In genomic region chr4:85120271-85120670, GRCm38 (mm10) we compare ENCODE assay signal across 22 mouse cellular contexts.
DNase-seq lines count a peak whose midpoint lies in the region; ATAC-seq and TF ChIP-seq lines count a peak whose summit lies in the region.
"Had no signal": no experiment of that assay in that cellular context is flagged by ENCODE, and none has a peak within 500 bp of the region (broad histone marks: within the 10 kb centered on the region; RNA-seq: fewer than 3 reads in every experiment).

No protein-coding gene starts in this region.

- H3K27ac ChIP-seq in midbrain, postnatal 0 days (ENCODE audit: low read depth, low read length), result no peak overlapping the region
- H3K27ac ChIP-seq in midbrain, embryonic 16.5 days (ENCODE audit: low read length), result no peak overlapping the region
- no peak overlapping the region for H3K27ac ChIP-seq in neural tube, embryonic 13.5 days (replicated peaks)
- H3K27ac ChIP-seq in neural tube, embryonic 14.5 days (ENCODE audit: low read depth, low read length), result no peak overlapping the region
- no peak overlapping the region for H3K27ac ChIP-seq in neural tube, embryonic 15.5 days (replicated peaks)

- H3K9ac ChIP-seq in midbrain, postnatal 0 days (replicated peaks; ENCODE audit: low read length, poor library complexity, severe bottlenecking), result no peak overlapping the region
- H3K9ac ChIP-seq in midbrain, embryonic 16.5 days (ENCODE audit: low read depth, low read length), result no peak overlapping the region
- H3K9ac ChIP-seq in neural tube, embryonic 13.5 days, result no peak overlapping the region
- H3K9ac ChIP-seq in neural tube, embryonic 14.5 days (replicated peaks; ENCODE audit: low read depth, low read length), result no peak overlapping the region
- H3K9ac ChIP-seq in neural tube, embryonic 15.5 days (replicated peaks), result no peak overlapping the region

- no peak for DNase-seq in midbrain, postnatal 0 days (ENCODE audit: low spot score)
- no peak for DNase-seq in neural tube, embryonic 10.5 days (ENCODE audit: extremely low spot score, low spot score)
- DNase-seq in left cerebral cortex, postnatal 4 days, result no peak
- no peak for DNase-seq in cerebellum, adult 11 months
- DNase-seq: adrenal gland, adult 2 months; adrenal gland, adult 8-10 months; adrenal gland, postnatal 10 days; adrenal gland, postnatal 14 days; adrenal gland, postnatal 25 days; adrenal gland, postnatal 36 days; B cell, adult 2 months; cerebellum, adult 11-12 months; cerebellum, adult 18-20 months had no signal

- no peak overlapping the region for H3K4me2 ChIP-seq in midbrain, postnatal 0 days (ENCODE audit: low read depth, low read length, poor library complexity, severe bottlenecking)
- H3K4me2 ChIP-seq in midbrain, embryonic 16.5 days (ENCODE audit: low read length), result no peak overlapping the region
- H3K4me2 ChIP-seq in neural tube, embryonic 13.5 days, result no peak overlapping the region
- no peak overlapping the region for H3K4me2 ChIP-seq in neural tube, embryonic 14.5 days (ENCODE audit: low read depth, low read length)
- no peak overlapping the region for H3K4me2 ChIP-seq in neural tube, embryonic 15.5 days

- intact Hi-C loops in left cerebral cortex, postnatal 4 days (cut with DNase I), result no loop called here

- H3K4me1 ChIP-seq in midbrain, postnatal 0 days (ENCODE audit: insufficient read depth, low read length), result no peaks in the 10 kb centered on the region
- H3K4me1 ChIP-seq in midbrain, embryonic 16.5 days (ENCODE audit: control insufficient read depth, insufficient read depth, low read length), result no peaks in the 10 kb centered on the region
- peaks cover 10% of the 10 kb centered on the region for H3K4me1 ChIP-seq in neural tube, embryonic 13.5 days (replicated peaks)
- H3K4me1 ChIP-seq in neural tube, embryonic 14.5 days (ENCODE audit: control insufficient read depth, insufficient read depth, low read length), result peaks cover 4% of the 10 kb centered on the region
- peaks cover 18% of the 10 kb centered on the region for H3K4me1 ChIP-seq in neural tube, embryonic 15.5 days

- no peaks in the 10 kb centered on the region for H3K27me3 ChIP-seq in midbrain, postnatal 0 days (ENCODE audit: insufficient read depth, low read length)
- no peaks in the 10 kb centered on the region for H3K27me3 ChIP-seq in midbrain, embryonic 16.5 days (ENCODE audit: control insufficient read depth, insufficient read depth, low read depth, low read length)
- H3K27me3 ChIP-seq in neural tube, embryonic 13.5 days, result no peaks in the 10 kb centered on the region
- H3K27me3 ChIP-seq in neural tube, embryonic 14.5 days (ENCODE audit: control insufficient read depth, insufficient read depth, low read length), result no peaks in the 10 kb centered on the region
- no peaks in the 10 kb centered on the region for H3K27me3 ChIP-seq in neural tube, embryonic 15.5 days (replicated peaks)
- H3K27me3 ChIP-seq: CH12.LX, Patski had no signal

- H3K9me3 ChIP-seq in midbrain, postnatal 0 days (ENCODE audit: low read length), result no peaks in the 10 kb centered on the region
- no peaks in the 10 kb centered on the region for H3K9me3 ChIP-seq in midbrain, embryonic 16.5 days (replicated peaks; ENCODE audit: control insufficient read depth, low read length, poor library complexity, severe bottlenecking)
- H3K9me3 ChIP-seq in neural tube, embryonic 13.5 days, result no peaks in the 10 kb centered on the region
- no peaks in the 10 kb centered on the region for H3K9me3 ChIP-seq in neural tube, embryonic 14.5 days (ENCODE audit: control insufficient read depth, low read length)
- H3K9me3 ChIP-seq in neural tube, embryonic 15.5 days (replicated peaks), result no peaks in the 10 kb centered on the region

- TF ChIP-seq CTCF in midbrain, postnatal 0 days (IDR thresholded peaks at IDR 0.05), result no peak

- 85% methylated on average over 3 of the region's 3 CpGs for WGBS in midbrain, postnatal 0 days
- WGBS in midbrain, embryonic 16.5 days, result 85% methylated on average over 3 of the region's 3 CpGs
- WGBS in neural tube, embryonic 13.5 days, result 63% methylated on average over 3 of the region's 3 CpGs
- WGBS in neural tube, embryonic 14.5 days, result 64% methylated on average over 3 of the region's 3 CpGs
- WGBS in neural tube, embryonic 15.5 days, result 58% methylated on average over 3 of the region's 3 CpGs

- no peak overlapping the region for H3K4me3 ChIP-seq in midbrain, postnatal 0 days (ENCODE audit: low read depth, low read length)
- H3K4me3 ChIP-seq in midbrain, embryonic 16.5 days (ENCODE audit: low read depth, low read length), result no peak overlapping the region
- no peak overlapping the region for H3K4me3 ChIP-seq in neural tube, embryonic 13.5 days
- H3K4me3 ChIP-seq in neural tube, embryonic 14.5 days (ENCODE audit: low read depth, low read length), result no peak overlapping the region
- no peak overlapping the region for H3K4me3 ChIP-seq in neural tube, embryonic 15.5 days (replicated peaks)

- H3K36me3 ChIP-seq in midbrain, postnatal 0 days (ENCODE audit: insufficient read depth, low read length), result no peaks in the 10 kb centered on the region
- H3K36me3 ChIP-seq in midbrain, embryonic 16.5 days (ENCODE audit: control insufficient read depth, insufficient read depth, low read length), result no peaks in the 10 kb centered on the region
- H3K36me3 ChIP-seq in neural tube, embryonic 13.5 days, result no peaks in the 10 kb centered on the region
- H3K36me3 ChIP-seq in neural tube, embryonic 14.5 days (ENCODE audit: control insufficient read depth, insufficient read depth, low read length), result no peaks in the 10 kb centered on the region
- H3K36me3 ChIP-seq in neural tube, embryonic 15.5 days, result no peaks in the 10 kb centered on the region
- H3K36me3 ChIP-seq: G1E had no signal

- ATAC-seq in midbrain, postnatal 0 days (ENCODE audit: low FRiP score), result 0 out of 2 replicates have a peak, but pooled peaks have one; percentile 10
- no peak for ATAC-seq in midbrain, embryonic 16.5 days
- peak; percentile 43; the same call in 1 of the 2 replicates for ATAC-seq in neural tube, embryonic 13.5 days (ENCODE audit: low read depth)
- peak; percentile 52; the same call in 1 of the 2 replicates for ATAC-seq in neural tube, embryonic 14.5 days (ENCODE audit: low read depth)
- ATAC-seq in neural tube, embryonic 15.5 days (ENCODE audit: low FRiP score), result peak; percentile 55; the same call in 1 of the 2 replicates
- ATAC-seq: activated CD4-positive, CD25-positive, alpha-beta regulatory T cell, adult 4 months; CD4-positive, CD25-positive, alpha-beta regulatory T cell, adult 4 months; Patski had no signal
